Mouse (Mus musculus): ENCODE data around the gene Slc25a1.
A peak's percentile ranks its signal among the peaks of the same experiment; 100 is the strongest.

- TF ChIP-seq CTCF (IDR thresholded peaks at IDR 0.05; ENCODE audit: low read depth, low read length) (no peak), POLR2A (IDR thresholded peaks at IDR 0.05; ENCODE audit: insufficient read depth, low read length) (peak; percentile 42), EP300 (IDR thresholded peaks at IDR 0.05; ENCODE audit: insufficient read depth, low read depth, low read length) (no peak)
Observed at GRCm38 (mm10) chr16:17928087-17928580, at the start of gene Slc25a1.

All from ES-Bruce4 (cell line).